8 mouse cellular contexts compared by ENCODE assay signal in the genomic region with DNA sequence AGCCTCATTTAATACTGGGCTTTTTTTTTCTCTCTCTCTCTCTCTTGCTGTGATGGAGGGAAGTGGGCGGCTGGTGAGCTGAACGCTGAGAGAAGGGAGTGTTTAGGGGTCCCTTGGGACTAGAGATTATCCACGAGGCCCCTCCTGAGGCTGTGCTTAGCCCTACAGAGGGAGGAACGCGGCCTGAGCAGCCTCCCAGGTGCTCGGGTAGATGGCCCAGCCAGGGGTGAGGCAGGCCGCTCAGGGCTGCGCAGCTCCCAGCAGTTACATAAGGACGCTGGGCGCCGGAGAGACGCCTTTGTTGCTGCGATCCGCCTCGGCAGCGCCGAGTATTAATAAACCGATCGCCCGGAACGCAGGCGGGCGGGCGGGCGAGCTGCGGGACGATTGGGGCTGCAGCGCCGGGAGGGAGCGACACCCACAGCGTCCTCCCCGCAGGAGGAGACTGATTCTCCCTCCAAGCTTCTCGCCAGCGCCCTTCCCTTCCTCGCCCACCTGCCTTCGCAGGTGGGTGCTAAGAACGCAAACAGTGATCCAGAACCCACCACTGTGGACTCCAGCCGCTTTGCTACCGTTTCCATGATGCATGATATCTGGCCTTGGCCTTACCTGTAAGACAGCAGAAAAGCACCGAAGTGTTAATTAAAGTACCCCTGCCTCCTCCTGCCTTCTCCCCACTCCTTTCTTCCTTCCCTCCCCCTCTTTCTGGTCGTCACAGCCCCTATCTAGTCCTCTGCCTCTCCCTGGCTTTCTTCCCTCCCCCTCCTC. TPM values are rescaled to one million over a fixed set of nuclear protein-coding genes. Genes with fewer than 3 reads are reported as not detected.
DNase-seq lines count a peak whose midpoint lies in the region; ATAC-seq lines count a peak whose summit lies in the region.

No protein-coding gene starts in this region.

- H3K36me3 ChIP-seq in forebrain, embryonic 14.5 days (ENCODE audit: control insufficient read depth, insufficient read depth, low read length) = no peaks in the 10 kb centered on the region
- no peaks in the 10 kb centered on the region for H3K36me3 ChIP-seq in intestine, embryonic 16.5 days (ENCODE audit: control insufficient read depth, insufficient read depth, low read length)

- peaks cover 32% of the 10 kb centered on the region for H3K4me1 ChIP-seq in forebrain, embryonic 14.5 days (ENCODE audit: control insufficient read depth, insufficient read depth, low read length)
- peaks cover 53% of the 10 kb centered on the region for H3K4me1 ChIP-seq in intestine, embryonic 16.5 days (ENCODE audit: control insufficient read depth, insufficient read depth, low read length)

- no peaks in the 10 kb centered on the region for H3K9me3 ChIP-seq in forebrain, embryonic 14.5 days (replicated peaks; ENCODE audit: control insufficient read depth, low read length)
- no peaks in the 10 kb centered on the region for H3K9me3 ChIP-seq in intestine, embryonic 16.5 days (ENCODE audit: control insufficient read depth, low read length)

- DNase-seq in layer of hippocampus, adult 11-12 months (ENCODE audit: low spot score) = peak; percentile 70
- DNase-seq in layer of hippocampus, adult 9-10 months (ENCODE audit: low spot score) = no peak
- DNase-seq in adrenal gland, postnatal 36 days = peak; percentile 48 to 56
- DNase-seq in forebrain, embryonic 14.5 days (ENCODE audit: low spot score) = peak; percentile 65
- peak; percentile 45 for DNase-seq in lung, postnatal 14 days
- DNase-seq in right cerebral cortex, postnatal 36 days (ENCODE audit: low spot score in 2 of 2) = peak; percentile 69 to 72

- peak overlapping the region; percentile 77 for H3K9ac ChIP-seq in forebrain, embryonic 14.5 days (ENCODE audit: low read length)
- H3K9ac ChIP-seq in intestine, embryonic 16.5 days (ENCODE audit: low read depth, low read length) = peak overlapping the region; percentile 58

- H3K27ac ChIP-seq in forebrain, embryonic 14.5 days (ENCODE audit: low read depth, low read length) = peak overlapping the region; percentile 63
- H3K27ac ChIP-seq in intestine, embryonic 16.5 days (ENCODE audit: low read length) = 0 out of 2 replicates have a peak overlapping the region, but pooled peaks have one; percentile 7

- no peaks in the 10 kb centered on the region for H3K27me3 ChIP-seq in forebrain, embryonic 14.5 days (replicated peaks; ENCODE audit: control insufficient read depth, insufficient read depth, low read length)
- H3K27me3 ChIP-seq in intestine, embryonic 16.5 days (replicated peaks; ENCODE audit: control insufficient read depth, insufficient read depth, low read length) = no peaks in the 10 kb centered on the region; the same call in 1 of the 2 replicates

- 2% methylated on average over 41 of the region's 41 CpGs for WGBS in forebrain, embryonic 14.5 days
- 4% methylated on average over 41 of the region's 41 CpGs for WGBS in intestine, embryonic 16.5 days

- peak overlapping the region; percentile 22 for H3K4me3 ChIP-seq in forebrain, embryonic 14.5 days (ENCODE audit: low read depth, low read length)
- H3K4me3 ChIP-seq in intestine, embryonic 16.5 days (ENCODE audit: low read length) = peak overlapping the region; percentile 35

- ATAC-seq in forebrain, embryonic 14.5 days = peak; percentile 11; the same call in 1 of the 2 replicates
- ATAC-seq in intestine, embryonic 16.5 days = peak; percentile 29; the same call in 1 of the 2 replicates
- no peak for ATAC-seq in erythroblast, adult 5-6 weeks (replicated peaks; ENCODE audit: low FRiP score, poor library complexity, severe bottlenecking)

- H3K4me2 ChIP-seq in forebrain, embryonic 14.5 days (ENCODE audit: low read length) = peak overlapping the region; percentile 63
- peak overlapping the region; percentile 62 for H3K4me2 ChIP-seq in intestine, embryonic 16.5 days (ENCODE audit: low read depth, low read length)

RNA-seq across cellular contexts. Expression of a gene that starts 7.1 kb away (rescaled TPM):
- total RNA-seq in adrenal gland, postnatal 36 days (2021) = 10 to 100 TPM; 48.9 to 70.7 TPM
- 95.8 and 113 TPM in 2 replicates for polyA plus RNA-seq in forebrain, embryonic 14.5 days (2014; fragmentation: Nextera tagmentation; extraction: Ambion mirVana)
- polyA plus RNA-seq in intestine, embryonic 16.5 days (2015; fragmentation: Nextera tagmentation; extraction: Ambion mirVana) = 49.3 and 52.1 TPM in 2 replicates
- total RNA-seq in erythroblast, adult 5-6 weeks (2015; ENCODE audit: low replicate concordance) = 0.96 TPM in 1 of 2 replicates, not detected in the other
- 0.34 TPM in 1 of 2 replicates, not detected in the other for total RNA-seq in erythroblast, adult 5-6 weeks (2017; ENCODE audit: low replicate concordance)

Comparison
In these comparisons a context has a peak if more than half of its experiments do, and no peak if none do; other contexts are left out.
1. RNA of a gene that starts 7.1 kb away (total RNA-seq): 48.9 to 70.7 TPM in adrenal gland, postnatal 36 days; 0.34 to 0.96 TPM in erythroblast, adult 5-6 weeks; every median in the first group is over 10 times any median in the second.